Mouse (Mus musculus): ENCODE data around the gene Bcas2. TPM values are rescaled to one million over a fixed set of nuclear protein-coding genes. Genes with fewer than 3 reads are reported as not detected.
"Not testable (repeated sequence)": the region's sequence is repeated elsewhere in the genome, so short reads cannot be mapped to it uniquely, and the experiment has no call there.

The Bcas2 gene
- total RNA-seq, 4 experiments from 2014 or later: 38.5 to 46.0 (median 40.4) TPM

DNA sequence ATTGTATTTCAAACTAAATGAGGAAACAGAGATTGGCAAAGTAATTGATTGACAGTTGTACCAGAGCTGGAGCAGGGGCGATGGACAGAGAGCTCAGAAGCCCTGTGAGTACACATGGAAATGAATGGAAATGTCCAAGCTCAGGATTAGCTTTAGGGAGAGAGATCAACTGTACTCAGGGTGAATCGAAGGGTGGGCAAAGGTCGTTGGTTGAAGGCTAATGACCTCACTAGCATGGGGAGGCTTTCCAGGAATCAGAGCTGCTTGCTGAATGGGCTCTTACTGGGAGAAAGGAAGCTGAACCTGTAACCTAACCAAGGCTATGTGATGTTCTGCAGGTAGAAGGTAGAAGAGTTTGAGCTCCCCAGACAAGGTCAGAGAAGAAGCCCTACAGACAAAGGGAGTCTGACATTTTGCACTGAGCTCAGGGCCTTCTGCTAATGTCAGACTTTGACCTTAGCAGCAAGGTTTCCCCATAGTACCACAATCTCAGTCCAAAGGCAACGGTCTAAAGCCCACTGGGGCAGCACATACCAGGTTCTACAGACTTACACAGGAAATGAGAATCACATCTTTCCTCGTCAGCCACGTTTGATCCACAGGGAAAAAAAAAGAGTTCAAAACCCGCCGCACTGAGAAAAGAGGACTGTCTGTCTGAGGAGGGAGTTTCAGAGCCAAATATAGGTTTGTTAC, 43.3 kb downstream of the Bcas2 start:
- DNase-seq (ENCODE audit: low spot score in 2 of 2): no peak

DNA sequence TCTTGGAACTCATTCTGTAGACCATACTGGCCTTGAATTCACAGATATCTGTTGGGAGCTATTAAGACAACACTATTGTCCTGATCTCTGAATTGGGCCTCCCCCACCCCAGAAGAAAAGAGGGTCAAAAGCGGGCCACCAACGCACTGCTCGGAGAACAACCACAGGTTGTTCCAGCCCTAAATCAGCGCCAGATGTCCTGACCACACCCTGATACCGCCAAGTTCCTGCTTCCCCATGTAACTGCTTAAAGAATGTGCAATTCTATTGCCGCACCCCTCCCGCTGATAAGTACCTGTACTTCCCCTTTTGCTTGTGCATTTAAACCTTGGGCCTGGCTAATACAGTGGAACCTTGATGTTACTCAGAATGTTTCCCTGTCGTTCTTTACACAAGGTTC, 43.9 kb downstream of the Bcas2 start:
- DNase-seq (ENCODE audit: low spot score in 2 of 2): not testable (repeated sequence)

DNA sequence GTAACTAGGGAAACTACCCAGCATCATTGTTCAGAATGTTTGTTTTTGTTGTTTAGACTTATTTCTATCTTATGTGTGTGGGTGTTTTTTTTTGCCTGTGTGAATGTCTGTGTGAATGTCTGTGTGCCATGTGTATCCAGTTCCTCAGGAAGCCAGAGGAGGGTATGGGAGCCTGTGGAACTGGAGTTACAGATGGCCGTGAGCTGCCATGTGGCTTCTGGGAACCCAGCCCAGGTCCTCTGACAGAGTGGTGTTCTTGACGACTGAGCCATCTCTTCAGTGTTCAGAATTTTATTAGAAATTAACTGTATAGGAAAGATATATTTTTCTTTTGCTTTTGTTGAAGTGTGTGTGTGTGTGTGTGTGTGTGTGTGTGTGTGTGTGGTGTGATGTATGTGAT, 50.0 kb downstream of the Bcas2 start:
- no peak for DNase-seq (ENCODE audit: low spot score in 2 of 2)

DNA sequence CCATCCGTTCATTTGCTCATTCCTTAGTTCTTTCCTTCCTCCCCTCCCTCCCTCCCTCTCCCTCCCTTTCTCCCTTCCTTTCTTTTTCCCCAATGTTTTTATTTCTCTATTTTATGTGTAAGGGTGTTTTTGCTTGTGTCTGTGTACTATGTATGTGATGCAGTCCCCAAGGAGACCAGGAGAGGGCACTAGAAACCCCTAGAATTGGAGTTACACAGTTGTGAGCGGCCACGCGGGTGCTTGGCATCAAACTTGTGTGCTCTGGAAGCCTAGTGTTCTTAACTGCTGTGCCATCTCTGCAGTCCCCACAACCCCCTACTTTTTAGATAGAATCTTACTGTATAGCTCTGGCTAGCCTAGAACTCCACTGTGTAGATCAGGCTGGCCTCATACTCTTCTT, 52.3 kb downstream of the Bcas2 start:
- no peak for DNase-seq (ENCODE audit: low spot score in 2 of 2)

DNA sequence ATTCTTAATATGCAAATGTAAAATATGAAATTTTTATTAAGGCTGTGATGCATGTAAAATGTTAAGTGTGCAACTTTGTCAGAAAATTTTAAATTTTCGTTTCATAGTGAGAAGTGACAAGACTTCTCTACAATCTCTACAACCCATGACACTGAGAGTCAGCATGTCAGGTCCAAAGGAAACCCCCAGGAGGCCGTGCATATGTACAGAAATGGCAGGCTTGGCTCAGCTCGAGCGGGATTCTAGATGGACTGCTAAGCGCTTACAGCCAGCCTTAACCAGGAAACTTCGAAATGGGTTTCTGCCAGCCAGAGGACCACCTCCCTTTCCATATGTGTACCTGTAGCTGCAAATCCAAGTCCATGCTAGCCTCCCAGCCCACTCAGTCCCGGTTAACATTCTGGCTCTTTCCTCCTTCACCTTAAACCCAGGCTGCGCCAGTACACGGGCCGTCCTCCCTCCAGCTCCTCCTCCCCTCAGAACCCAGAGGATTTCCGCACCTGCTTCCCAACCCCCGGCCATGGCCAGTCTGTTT, 52.8 kb downstream of the Bcas2 start:
- no peak for DNase-seq (ENCODE audit: low spot score in 2 of 2)

DNA sequence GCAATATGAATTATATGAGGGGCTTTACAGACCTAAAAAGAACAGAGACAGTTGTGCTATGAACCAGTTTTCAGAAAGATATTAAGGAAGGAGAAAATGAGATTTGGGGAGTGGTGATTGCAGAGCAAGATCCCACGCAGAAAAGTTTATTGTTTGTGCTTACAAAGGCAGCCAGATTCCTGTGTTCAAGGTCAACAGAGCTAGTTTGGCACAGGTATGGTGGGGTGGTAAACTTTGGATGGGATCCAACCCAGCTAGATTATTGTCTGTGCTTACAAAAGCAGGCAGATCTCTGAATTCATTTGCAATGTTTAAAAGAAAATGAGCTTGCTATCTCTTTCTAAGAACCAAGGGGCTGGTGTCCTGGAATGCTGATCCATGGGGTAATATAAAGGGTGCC, 56.3 kb downstream of the Bcas2 start:
- no peak for DNase-seq (ENCODE audit: low spot score in 2 of 2)

Other genes starting within 250 kb of the Bcas2 start
- not detected for gene Sycp1, start 235.6 kb upstream of the Bcas2 start, total RNA-seq (2022)
- not detected for gene Nr1h5, start 207.5 kb upstream of the Bcas2 start, total RNA-seq (2022)
- gene Sike1, start 175.9 kb upstream of the Bcas2 start, total RNA-seq (2022): 10 to 100 TPM; 27.7 to 31.4 (median 29.6) TPM
- gene Csde1, start 151.2 kb upstream of the Bcas2 start, total RNA-seq (2022): 1,000 to 10,000 TPM; 1,070 to 1,406 (median 1,168) TPM
- gene Nras, start 113.4 kb upstream of the Bcas2 start, total RNA-seq (2022): 10 to 100 TPM; 46.3 to 56.6 (median 51.7) TPM
- 1,000 to 10,000 TPM; 1,212 to 1,718 (median 1,419) TPM for gene Ampd1, start 97.6 kb upstream of the Bcas2 start, total RNA-seq (2022)
- gene Dennd2c, start 69.1 kb upstream of the Bcas2 start, total RNA-seq (2022): 1 to 10 TPM; 2.1 to 4.1 (median 3.0) TPM
- gene Trim33, start 107.6 kb downstream of the Bcas2 start, total RNA-seq (2022): 10 to 100 TPM in 3 of 4 experiments, 1 to 10 TPM in 1; 9.2 to 12.4 (median 11.5) TPM

Measured in gastrocnemius, adult 8-10 months (tissue).